Mouse (Mus musculus) stomach, postnatal 0 days (tissue): ENCODE measurements at regions not wholly inside any gene's neighbourhood (a gene's known extent, or its start where the extent isn't known, plus 50 kb on each side); places are given as distances from the start of the nearest gene placed in this dataset.

Experiments
- CTCF ChIP-seq: IDR thresholded peaks from 2 replicates; pipeline ENCODE4 v1.5.1; 2016; ENCODE audit warnings: antibody characterized with exemption, low read depth, mild to moderate bottlenecking, moderate library complexity
- EP300 ChIP-seq: optimal IDR thresholded peaks from 2 replicates; pipeline ENCODE3; 2016; ENCODE audit warnings: antibody characterized with exemption

DNA sequence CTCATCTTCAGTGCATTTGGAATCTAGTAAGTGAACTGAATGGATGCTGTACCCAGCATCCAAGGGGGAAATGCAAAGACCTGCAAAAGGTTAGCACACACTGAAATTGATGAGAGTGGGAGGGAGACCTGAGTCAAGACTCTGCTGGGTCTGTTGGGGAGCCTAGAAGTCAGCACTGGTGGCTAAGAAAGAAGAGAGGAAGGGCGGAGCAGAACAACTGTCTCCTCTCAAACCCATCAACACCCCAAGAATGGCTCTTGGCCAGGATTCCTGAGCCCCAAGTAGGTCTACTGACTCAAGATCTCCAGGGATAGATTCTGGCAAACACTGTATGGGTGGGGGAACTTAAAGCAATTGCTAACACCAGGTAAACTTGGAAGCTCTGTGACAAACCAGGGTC is 57.7 kb upstream of the Prickle1 start:
- TF ChIP-seq CTCF (no peak), EP300 (no peak)
